Mouse (Mus musculus) small intestine, adult 2 months (tissue): ENCODE data around the gene Tpsb2.

Experiments used
- CTCF ChIP-seq: fragments of 200-500 bp; IDR thresholded peaks from 2 replicates; pipeline ENCODE4 v1.5.1; 2012; ENCODE audit warnings: low read depth, mild to moderate bottlenecking, control low read depth, inconsistent platforms, low read length, moderate library complexity, mixed read lengths; ENCODE audit not compliant: insufficient replicate concordance, insufficient read length; ENCODE audit errors: extremely low read depth
- POLR2A ChIP-seq: fragments of 200-500 bp; IDR thresholded peaks from 2 replicates; pipeline ENCODE4 v1.6.1; 2012; ENCODE audit warnings: low read depth, mild to moderate bottlenecking, control low read depth, inconsistent platforms, low read length, moderate library complexity

- TF ChIP-seq CTCF (no peak), POLR2A (no peak)
Measured at GRCm38 (mm10) chr17:25338218-25338617, 27.9 kb upstream of the Tpsb2 start.
